Mouse (Mus musculus) cortical plate, adult 2 months (tissue): ENCODE measurements at regions not wholly inside any gene's neighbourhood (a gene's known extent, or its start where the extent isn't known, plus 50 kb on each side); places are given as distances from the start of the nearest gene placed in this dataset.

Experiments used
- CTCF ChIP-seq: fragments of 200-500 bp; IDR thresholded peaks from 2 replicates; pipeline ENCODE4 v1.5.1; 2011; ENCODE audit warnings: mild to moderate bottlenecking, control low read depth, low read length; ENCODE audit not compliant: insufficient read depth; ENCODE audit errors: extremely low read depth
- POLR2A ChIP-seq: fragments of 200-500 bp; IDR thresholded peaks from 2 replicates; pipeline ENCODE4 v1.6.1; 2011; ENCODE audit warnings: mild to moderate bottlenecking, low read length, control low read depth; ENCODE audit not compliant: insufficient read depth; ENCODE audit errors: extremely low read depth

GRCm38 (mm10) chr12:26936696-26937458 is 405.5 kb downstream of the Sox11 start:
- no peak for TF ChIP-seq CTCF
- TF ChIP-seq POLR2A, result no peak
